Mouse (Mus musculus) pancreas, adult 10 weeks (tissue): ENCODE measurements around the gene Morn2. TPM values are rescaled to one million over a fixed set of nuclear protein-coding genes. Genes with fewer than 3 reads are reported as not detected.

Source experiments
- polyA plus RNA-seq: library from polyadenylated mRNA; stranded (reverse); fragments of 350-450 nt; fragmentation: Illumina TruSeq; extraction: RNeasy Lipid Tissue Mini Kit (QIAGEN cat#74804); gene quantifications from one replicate; pipeline ENCODE4 v1.2.3, GENCODE M21; 2015; ENCODE audit warnings: low read depth, low replicate concordance; ENCODE audit not compliant: insufficient read depth

The Morn2 gene
- 5.6 TPM for polyA plus RNA-seq

GRCm38 (mm10) chr17:80290074-80290657 lies at the start of gene Morn2, which contains the start of gene Dhx57:
Gene Morn2 (plus strand): TSS chr17:80290203.
Gene Dhx57 (minus strand): TSS chr17:80290476.

GRCm38 (mm10) chr17:80307251-80307650 lies 17.2 kb downstream of the Morn2 start, which contains the start of gene Arhgef33:
Gene Arhgef33 (plus strand): TSS chr17:80307407.

Other genes starting within 250 kb of the Morn2 start
- 6.6 TPM for gene Hnrnpll, start 227.9 kb upstream of the Morn2 start, polyA plus RNA-seq
- gene Galm, start 162.7 kb upstream of the Morn2 start, polyA plus RNA-seq = 1.6 TPM
- 50.7 TPM for gene Srsf7, start 82.9 kb upstream of the Morn2 start, polyA plus RNA-seq
- gene Ttc39d, start 82.7 kb upstream of the Morn2 start, polyA plus RNA-seq = not detected
- 1.8 TPM for gene Gemin6, start 65.8 kb upstream of the Morn2 start, polyA plus RNA-seq
- 5.4 TPM for gene Dhx57, start 273 bp downstream of the Morn2 start, polyA plus RNA-seq
- not detected for gene Arhgef33, start 17.2 kb downstream of the Morn2 start, polyA plus RNA-seq
- gene Gm10190, start 83.3 kb downstream of the Morn2 start, polyA plus RNA-seq = not detected
- 3.0 TPM for gene Sos1, start 190.2 kb downstream of the Morn2 start, polyA plus RNA-seq